Mouse (Mus musculus) E14TG2a.4 (cell line): ENCODE measurements at regions not wholly inside any gene's neighbourhood (a gene's known extent, or its start where the extent isn't known, plus 50 kb on each side); places are given as distances from the start of the nearest gene placed in this dataset.

Experiments used
- H3K27me3 ChIP-seq: 2 replicates; pipeline ENCODE4 v1.6.1; 2014; ENCODE audit warnings: low read length, control low read depth; ENCODE audit not compliant: insufficient read depth
- H3K36me3 ChIP-seq: 2 replicates; pipeline ENCODE4 v1.6.1; 2014; ENCODE audit warnings: low read length, control low read depth; ENCODE audit not compliant: insufficient read depth
- H3K4me1 ChIP-seq: replicated peaks from 2 replicates; pipeline ENCODE4 v1.6.1; 2014; ENCODE audit warnings: low read depth, low read length, control low read depth
- H3K4me3 ChIP-seq: replicated peaks from 2 replicates; pipeline ENCODE4 v1.5.1; 2014; ENCODE audit warnings: mild to moderate bottlenecking, low read length
- H3K9me3 ChIP-seq: 2 replicates; pipeline ENCODE4 v1.6.1; 2014; ENCODE audit warnings: low read length, control low read depth
- CTCF ChIP-seq: conservative IDR thresholded peaks from 2 replicates; pipeline ENCODE4 v1.5.1; 2014; ENCODE audit warnings: low read length
- NANOG ChIP-seq: IDR thresholded peaks from 2 replicates; pipeline ENCODE4 v1.6.1; 2014; ENCODE audit warnings: borderline replicate concordance, low read length, mixed read lengths
- POU5F1 ChIP-seq: IDR thresholded peaks from 2 replicates; pipeline ENCODE4 v1.6.1; 2014; ENCODE audit warnings: low read length, borderline replicate concordance

- no peak overlapping the region for H3K4me3 ChIP-seq
- H3K4me1 ChIP-seq = peaks cover 7% of the 10 kb centered on the region; the same call in 1 of the 2 replicates
- no peaks in the 10 kb centered on the region for H3K9me3 ChIP-seq
- no peaks in the 10 kb centered on the region for H3K36me3 ChIP-seq
- peaks cover 32% of the 10 kb centered on the region for H3K27me3 ChIP-seq
- no peak for TF ChIP-seq CTCF
- TF ChIP-seq NANOG = no peak
These were observed 189.0 kb upstream of the Mkln1 start for GRCm38 (mm10) chr6:31209411-31210139.

DNA sequence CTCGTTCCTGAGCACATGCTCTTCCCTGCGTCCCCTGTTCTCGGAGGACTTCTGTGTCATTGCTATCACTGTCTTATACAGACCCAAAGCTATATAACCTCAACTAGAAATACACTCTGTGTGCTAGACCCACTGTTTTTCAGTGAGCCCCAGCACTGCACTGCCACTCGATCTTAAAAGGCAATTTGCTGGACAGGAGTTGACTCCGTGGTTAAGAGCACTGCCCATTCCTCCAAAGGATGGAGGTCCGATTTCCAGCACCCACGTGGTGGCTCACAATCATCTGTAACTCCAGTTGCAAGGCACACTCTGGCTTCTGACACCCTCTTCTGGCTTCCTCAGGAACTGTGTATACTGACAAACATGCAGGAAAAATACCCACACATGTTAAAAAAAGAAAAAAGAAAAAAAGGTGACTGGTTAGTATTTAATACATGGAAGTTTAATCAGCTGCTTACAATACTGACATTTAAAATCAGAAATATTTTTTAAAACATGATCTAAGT, 188.3 kb upstream of the Mkln1 start:
- Histone ChIP-seq H3K9me3 (no peaks in the 10 kb centered on the region), H3K36me3 (no peaks in the 10 kb centered on the region), H3K27me3 (peaks cover 39% of the 10 kb centered on the region), H3K4me1 (peaks cover 9% of the 10 kb centered on the region; the same call in 1 of the 2 replicates), H3K4me3 (no peak overlapping the region)
- TF ChIP-seq POU5F1 = no peak
- TF ChIP-seq CTCF = no peak
- no peak for TF ChIP-seq NANOG

DNA sequence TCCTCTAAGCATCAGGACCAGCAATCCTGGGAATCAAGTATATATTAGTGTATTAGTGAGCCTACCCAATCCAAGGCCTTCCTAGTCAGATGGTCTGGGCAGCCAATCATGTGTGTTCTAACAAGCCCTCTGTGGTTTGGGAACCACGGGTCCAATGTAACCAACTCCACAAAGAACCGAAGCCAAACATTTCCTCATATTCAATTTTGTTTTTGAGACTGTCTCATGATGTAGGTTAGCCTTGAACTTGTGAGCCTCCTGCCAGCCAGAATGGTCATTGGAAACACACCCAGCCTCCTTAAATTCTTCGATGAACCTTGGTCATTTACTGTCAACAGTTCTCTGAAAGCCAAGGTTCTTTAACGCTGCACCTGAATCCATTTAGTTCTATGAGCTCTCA, 187.4 kb upstream of the Mkln1 start:
- no peak for TF ChIP-seq NANOG
- no peak for TF ChIP-seq CTCF
- no peak for TF ChIP-seq POU5F1
- Histone ChIP-seq H3K4me1 (peaks cover 13% of the 10 kb centered on the region; the same call in 1 of the 2 replicates), H3K4me3 (no peak overlapping the region), H3K9me3 (no peaks in the 10 kb centered on the region), H3K36me3 (no peaks in the 10 kb centered on the region), H3K27me3 (peaks cover 46% of the 10 kb centered on the region)

GRCm38 (mm10) chr6:31211616-31212015, 186.9 kb upstream of the Mkln1 start:
- Histone ChIP-seq H3K36me3 (no peaks in the 10 kb centered on the region), H3K4me1 (peaks cover 13% of the 10 kb centered on the region; the same call in 1 of the 2 replicates)

GRCm38 (mm10) chr6:31212080-31212479, 186.5 kb upstream of the Mkln1 start:
- TF ChIP-seq POU5F1 (no peak), CTCF (no peak), NANOG (no peak)
- Histone ChIP-seq H3K36me3 (no peaks in the 10 kb centered on the region), H3K27me3 (peaks cover 50% of the 10 kb centered on the region), H3K4me1 (peaks cover 16% of the 10 kb centered on the region), H3K9me3 (no peaks in the 10 kb centered on the region), H3K4me3 (no peak overlapping the region)

More at GRCm38 (mm10) chr6:31211616-31212015, 186.9 kb upstream of the Mkln1 start:
- H3K27me3 ChIP-seq = peaks cover 45% of the 10 kb centered on the region
- no peak for TF ChIP-seq POU5F1
- TF ChIP-seq NANOG = no peak
- TF ChIP-seq CTCF = no peak
- no peak overlapping the region for H3K4me3 ChIP-seq
- H3K9me3 ChIP-seq = no peaks in the 10 kb centered on the region

DNA sequence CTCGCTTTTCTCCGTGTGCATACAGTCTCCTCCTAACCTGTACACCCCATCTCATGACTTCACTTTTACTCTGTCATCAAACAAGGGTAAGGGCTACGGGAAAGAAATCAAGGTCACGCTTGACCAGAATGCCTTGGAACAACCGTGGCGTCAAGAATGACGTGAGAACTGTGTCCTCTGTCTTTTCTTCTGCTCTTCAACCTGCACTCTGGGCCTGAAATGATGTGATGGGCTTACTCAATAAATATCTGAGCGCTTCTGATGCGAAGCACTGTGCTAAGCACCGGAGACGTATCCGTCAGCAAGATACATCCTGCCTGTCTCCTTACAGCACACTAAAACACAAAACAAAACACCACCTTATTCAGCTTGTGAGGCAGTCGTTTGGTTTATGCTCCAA, 185.8 kb upstream of the Mkln1 start:
- H3K4me3 ChIP-seq = no peak overlapping the region
- no peak for TF ChIP-seq CTCF
- TF ChIP-seq NANOG = no peak
- H3K27me3 ChIP-seq = peaks cover 55% of the 10 kb centered on the region
- peaks cover 17% of the 10 kb centered on the region for H3K4me1 ChIP-seq
- no peaks in the 10 kb centered on the region for H3K36me3 ChIP-seq
- H3K9me3 ChIP-seq = no peaks in the 10 kb centered on the region

- TF ChIP-seq CTCF (no peak), NANOG (no peak), POU5F1 (no peak)
- no peaks in the 10 kb centered on the region for H3K36me3 ChIP-seq
- H3K4me1 ChIP-seq = peaks cover 21% of the 10 kb centered on the region
- no peak overlapping the region for H3K4me3 ChIP-seq
- peaks cover 60% of the 10 kb centered on the region for H3K27me3 ChIP-seq
- H3K9me3 ChIP-seq = no peaks in the 10 kb centered on the region
These were observed 185.4 kb upstream of the Mkln1 start for GRCm38 (mm10) chr6:31213161-31213560.

GRCm38 (mm10) chr6:31215661-31216060, 182.9 kb upstream of the Mkln1 start:
- H3K4me3 ChIP-seq = peak overlapping the region; percentile 81
- no peaks in the 10 kb centered on the region for H3K36me3 ChIP-seq
- peaks cover 42% of the 10 kb centered on the region for H3K4me1 ChIP-seq
- H3K27me3 ChIP-seq = peaks cover 77% of the 10 kb centered on the region
- no peak for TF ChIP-seq POU5F1
- TF ChIP-seq NANOG = no peak
- no peak for TF ChIP-seq CTCF
- no peaks in the 10 kb centered on the region for H3K9me3 ChIP-seq
